Mouse (Mus musculus): ENCODE measurements around the gene Eif3k.
"Not testable (repeated sequence)": the region's sequence is repeated elsewhere in the genome, so short reads cannot be mapped to it uniquely, and the experiment has no call there.

GRCm38 (mm10) chr7:28968120-28968519 is 13.5 kb downstream of the Eif3k start:
- not testable (repeated sequence) for TF ChIP-seq POLR2A (IDR thresholded peaks at IDR 0.05; ENCODE audit: low read depth, low read length); CTCF (conservative IDR thresholded peaks at IDR 0.05; ENCODE audit: insufficient read depth, insufficient read length, low read depth, low read length)

All from kidney, adult 2 months (tissue).